In the genomic region with DNA sequence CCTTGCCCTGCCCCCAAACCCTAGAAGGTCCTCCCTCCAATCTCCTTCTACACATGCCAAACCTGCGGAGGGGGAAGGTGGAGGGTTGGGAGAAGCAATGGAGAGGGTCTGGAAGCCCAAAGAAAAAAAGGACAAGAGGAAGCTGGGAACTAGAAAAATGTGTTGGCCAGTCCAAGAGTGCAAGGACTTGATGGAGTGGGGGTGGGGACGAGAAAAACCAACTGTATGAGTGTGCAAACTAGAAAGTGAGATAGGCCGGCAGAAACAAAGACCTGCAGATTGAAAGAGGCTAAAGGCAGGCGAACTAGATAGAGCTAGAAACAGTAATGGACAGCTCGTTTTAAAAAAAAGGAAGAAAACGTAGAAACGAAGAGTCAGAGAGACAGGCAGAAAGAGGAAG, we compare ENCODE assay signal across 1 mouse cellular context.
TF ChIP-seq lines count a peak whose summit lies in the region.

No protein-coding gene starts in this region.

TF ChIP-seq in myocyte, 11 proteins besides CTCF, POLR2A, EP300 and RAD21 (continued from another document):
- no peak for TF ChIP-seq E2F4 (IDR thresholded peaks at IDR 0.05; ENCODE audit: insufficient read depth)
- TF ChIP-seq POLR2AphosphoS2 (IDR thresholded peaks at IDR 0.05; ENCODE audit: insufficient read length, low read depth), result no peak
